Mouse (Mus musculus): ENCODE results near the gene Prdm11. TPM values are rescaled to one million over a fixed set of nuclear protein-coding genes. Genes with fewer than 3 reads are reported as not detected.

The Prdm11 gene
- polyA plus RNA-seq, 1 experiment from 2014 or later = 8.0 TPM

DNA sequence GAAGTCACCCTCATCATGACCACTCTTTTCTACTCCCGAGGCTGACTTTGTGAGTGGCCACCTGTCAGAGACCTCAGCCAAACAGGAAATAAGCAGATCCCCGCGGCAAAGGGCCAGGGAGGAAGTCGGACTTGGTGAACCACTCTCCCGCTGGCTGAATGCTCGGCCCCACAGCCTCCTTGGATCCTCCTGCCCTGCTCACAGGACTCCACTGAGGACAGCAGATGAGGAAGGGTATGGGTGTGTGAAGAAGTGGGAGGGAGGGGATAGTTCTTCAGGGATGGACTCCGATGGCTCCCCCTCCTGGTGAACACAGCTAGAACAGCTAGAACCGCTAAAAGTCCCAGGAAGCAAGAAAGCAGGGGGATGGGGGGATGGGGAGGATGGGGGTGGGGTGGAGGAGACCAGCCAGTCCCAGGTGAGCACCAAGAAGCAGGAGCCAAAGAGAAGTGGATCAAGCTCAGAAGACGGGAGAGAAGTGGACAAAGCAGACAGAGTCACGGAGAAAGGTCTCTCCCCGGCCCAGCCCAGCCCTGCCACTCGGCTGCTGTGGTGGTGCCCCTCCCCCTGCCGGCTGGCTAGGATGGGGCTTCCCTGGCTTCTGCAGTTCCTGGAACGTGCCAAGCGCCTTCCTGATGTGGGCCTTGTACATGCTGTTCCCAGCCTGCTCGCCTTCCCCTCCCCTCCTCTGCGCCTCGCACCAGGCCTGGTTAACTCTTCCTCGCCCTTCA is 57.9 kb downstream of the Prdm11 start:
- H3K27me3 ChIP-seq (replicated peaks) = no peaks in the 10 kb centered on the region
- ATAC-seq = peak; percentile 93
- H3K4me2 ChIP-seq (replicated peaks) = peak overlapping the region; percentile 35
- peaks cover 17% of the 10 kb centered on the region for H3K4me1 ChIP-seq (replicated peaks)
- WGBS = 16% methylated on average over 18 of the region's 19 CpGs
- peak overlapping the region; percentile 7 for H3K4me3 ChIP-seq (replicated peaks)
- 0 out of 2 replicates have a peak overlapping the region, but pooled peaks have one; percentile 18 for H3K9ac ChIP-seq
- peak overlapping the region; percentile 77 for H3K27ac ChIP-seq
- peaks cover 33% of the 10 kb centered on the region for H3K36me3 ChIP-seq
- no peaks in the 10 kb centered on the region for H3K9me3 ChIP-seq

DNA sequence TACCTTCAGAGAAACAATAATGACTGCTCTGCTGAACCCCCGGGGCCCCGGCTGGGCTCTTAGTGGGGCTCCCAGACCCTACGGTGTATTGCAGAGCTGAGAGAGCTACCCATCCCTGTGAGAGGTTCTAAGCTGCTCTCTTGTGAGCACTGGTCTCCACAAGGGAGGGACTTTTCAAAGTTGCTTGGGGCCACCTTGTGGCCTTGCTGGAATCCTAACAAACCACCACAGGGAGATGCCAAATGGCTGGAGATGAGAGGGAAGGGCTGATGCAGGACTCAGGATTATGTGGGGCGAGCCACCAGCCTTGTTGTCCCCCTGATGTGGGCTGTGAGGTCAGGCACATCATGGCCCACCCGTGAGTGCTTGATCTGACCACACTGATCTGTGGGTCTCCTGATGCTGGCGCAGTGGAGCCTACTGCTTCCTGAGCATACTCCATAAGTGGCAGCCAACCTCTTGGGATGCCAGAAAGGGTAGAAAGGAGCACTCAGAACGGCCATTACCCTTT is 58.8 kb downstream of the Prdm11 start:
- no peak for ATAC-seq
- peak overlapping the region; percentile 77 for H3K27ac ChIP-seq
- H3K36me3 ChIP-seq = peaks cover 26% of the 10 kb centered on the region
- 85% methylated on average over 7 of the region's 7 CpGs for WGBS
- no peak overlapping the region for H3K4me3 ChIP-seq (replicated peaks)
- peaks cover 17% of the 10 kb centered on the region for H3K4me1 ChIP-seq (replicated peaks)
- no peak overlapping the region for H3K9ac ChIP-seq
- H3K27me3 ChIP-seq (replicated peaks) = no peaks in the 10 kb centered on the region
- H3K4me2 ChIP-seq (replicated peaks) = no peak overlapping the region
- H3K9me3 ChIP-seq = no peaks in the 10 kb centered on the region

- H3K9me3 ChIP-seq = no peaks in the 10 kb centered on the region
- H3K27me3 ChIP-seq (replicated peaks) = no peaks in the 10 kb centered on the region
- WGBS = 47% methylated on average over 7 of the region's 7 CpGs
- peaks cover 16% of the 10 kb centered on the region for H3K36me3 ChIP-seq
- H3K4me3 ChIP-seq (replicated peaks) = no peak overlapping the region
- no peak overlapping the region for H3K4me2 ChIP-seq (replicated peaks)
- ATAC-seq = no peak
- H3K4me1 ChIP-seq (replicated peaks) = peaks cover 17% of the 10 kb centered on the region
- H3K27ac ChIP-seq = no peak overlapping the region
- no peak overlapping the region for H3K9ac ChIP-seq
These were observed 60.4 kb downstream of the Prdm11 start for GRCm38 (mm10) chr2:92985600-92985999.

DNA sequence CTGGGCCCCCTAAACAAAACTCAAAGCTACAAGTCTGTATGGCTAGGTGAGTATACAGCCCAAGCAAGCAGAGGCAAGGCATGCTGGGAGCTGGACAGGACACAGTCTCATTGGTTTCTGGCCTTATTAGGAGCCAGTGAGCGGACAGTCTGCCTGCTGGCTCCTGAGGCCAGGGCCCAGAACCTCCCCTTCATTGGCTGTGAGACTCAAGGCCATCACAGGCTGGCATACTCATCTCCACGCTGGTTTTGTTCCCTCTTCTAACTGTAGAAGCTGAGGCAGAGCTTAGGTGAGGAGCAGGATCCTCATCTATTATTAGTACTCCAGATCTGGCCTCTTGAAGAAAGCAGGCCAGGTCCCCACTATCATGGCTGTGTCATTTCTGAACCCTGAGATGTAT is 60.8 kb downstream of the Prdm11 start:
- H3K4me1 ChIP-seq (replicated peaks) = peaks cover 17% of the 10 kb centered on the region
- ATAC-seq = no peak
- H3K27me3 ChIP-seq (replicated peaks) = no peaks in the 10 kb centered on the region
- no peak overlapping the region for H3K9ac ChIP-seq
- WGBS = 76% methylated on average over 2 of the region's 2 CpGs
- no peak overlapping the region for H3K27ac ChIP-seq
- no peak overlapping the region for H3K4me3 ChIP-seq (replicated peaks)
- H3K36me3 ChIP-seq = peaks cover 20% of the 10 kb centered on the region
- no peak overlapping the region for H3K4me2 ChIP-seq (replicated peaks)
- no peaks in the 10 kb centered on the region for H3K9me3 ChIP-seq

- Histone ChIP-seq H3K27me3 (replicated peaks) (no peaks in the 10 kb centered on the region), H3K27ac (no peak overlapping the region), H3K36me3 (peaks cover 21% of the 10 kb centered on the region), H3K9ac (no peak overlapping the region), H3K4me3 (replicated peaks) (no peak overlapping the region), H3K4me1 (replicated peaks) (peaks cover 17% of the 10 kb centered on the region), H3K4me2 (replicated peaks) (no peak overlapping the region), H3K9me3 (no peaks in the 10 kb centered on the region)
- 81% methylated on average over 7 of the region's 7 CpGs for WGBS
- no peak for ATAC-seq
These were observed 61.5 kb downstream of the Prdm11 start for GRCm38 (mm10) chr2:92984321-92985108.

GRCm38 (mm10) chr2:92983273-92983620 is 62.7 kb downstream of the Prdm11 start:
- Histone ChIP-seq H3K9ac (no peak overlapping the region), H3K4me1 (replicated peaks) (peaks cover 8% of the 10 kb centered on the region), H3K27me3 (replicated peaks) (no peaks in the 10 kb centered on the region), H3K9me3 (no peaks in the 10 kb centered on the region), H3K4me3 (replicated peaks) (no peak overlapping the region), H3K4me2 (replicated peaks) (no peak overlapping the region), H3K36me3 (peaks cover 23% of the 10 kb centered on the region), H3K27ac (no peak overlapping the region)
- ATAC-seq = no peak
- 80% methylated on average over 4 of the region's 4 CpGs for WGBS

DNA sequence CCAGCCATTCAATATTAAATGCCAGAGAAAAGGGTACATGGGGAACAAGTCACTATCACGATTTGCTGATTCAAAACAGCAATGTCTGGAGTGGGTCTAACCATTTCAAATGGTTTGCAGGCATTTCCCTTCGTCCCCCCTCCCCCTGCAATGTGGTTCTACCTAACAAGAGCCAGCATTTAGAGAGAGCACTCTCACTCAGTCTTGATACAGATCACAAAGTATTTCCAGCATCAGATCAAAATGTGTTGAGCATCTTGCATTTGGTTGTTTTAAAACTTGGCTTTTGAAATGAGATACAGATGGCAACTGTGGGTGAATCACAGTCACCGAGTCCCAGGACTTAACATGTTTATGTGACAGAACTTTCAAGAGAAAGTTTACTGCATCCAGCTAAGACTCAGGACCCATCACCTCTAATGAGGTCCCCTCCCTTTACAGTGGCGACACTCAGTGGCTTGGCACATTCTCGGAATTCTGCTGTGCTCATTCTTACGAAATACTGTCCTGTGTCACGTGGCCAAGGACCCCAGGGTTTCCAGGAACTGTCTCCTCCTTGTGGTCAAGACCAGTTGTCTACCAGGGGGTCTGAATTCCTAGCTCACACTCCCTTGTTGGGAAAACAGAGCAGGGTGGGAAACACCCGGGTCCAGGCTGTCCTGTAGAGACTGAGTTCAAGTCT is 63.2 kb downstream of the Prdm11 start:
- ATAC-seq = no peak
- no peaks in the 10 kb centered on the region for H3K9me3 ChIP-seq
- H3K4me1 ChIP-seq (replicated peaks) = peaks cover 4% of the 10 kb centered on the region
- H3K27me3 ChIP-seq (replicated peaks) = no peaks in the 10 kb centered on the region
- H3K36me3 ChIP-seq = peaks cover 23% of the 10 kb centered on the region
- no peak overlapping the region for H3K27ac ChIP-seq
- H3K9ac ChIP-seq = no peak overlapping the region
- H3K4me3 ChIP-seq (replicated peaks) = no peak overlapping the region
- 64% methylated on average over 8 of the region's 8 CpGs for WGBS
- H3K4me2 ChIP-seq (replicated peaks) = no peak overlapping the region

DNA sequence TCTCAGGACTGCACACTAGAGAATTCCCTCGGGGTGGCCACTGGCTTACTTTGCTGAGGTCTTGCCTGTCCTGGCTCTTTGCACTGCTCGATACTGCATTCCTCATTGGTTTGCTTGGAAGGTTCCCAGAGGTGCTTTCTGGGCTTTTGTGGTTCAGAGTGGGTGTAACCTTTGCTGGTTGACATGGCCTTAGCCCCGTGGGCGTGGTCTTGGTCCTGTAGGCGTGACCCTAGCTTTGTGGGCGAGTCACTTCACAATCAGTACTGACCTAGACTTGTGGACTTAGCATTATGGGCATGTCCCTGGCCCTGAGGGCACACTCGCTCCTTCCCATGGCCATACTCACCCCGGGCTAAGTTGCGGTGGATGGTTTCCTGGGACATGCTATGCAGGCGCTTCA is 65.8 kb downstream of the Prdm11 start:
- WGBS = 86% methylated on average over 10 of the region's 10 CpGs
- peak; percentile 49; the same call in 1 of the 2 replicates for ATAC-seq

GRCm38 (mm10) chr2:92975031-92975790 is 70.8 kb downstream of the Prdm11 start:
- no peak overlapping the region for H3K4me3 ChIP-seq (replicated peaks)
- no peaks in the 10 kb centered on the region for H3K4me1 ChIP-seq (replicated peaks)
- 82% methylated on average over 14 of the region's 14 CpGs for WGBS
- peaks cover 46% of the 10 kb centered on the region for H3K36me3 ChIP-seq
- no peaks in the 10 kb centered on the region for H3K27me3 ChIP-seq (replicated peaks)
- H3K4me2 ChIP-seq (replicated peaks) = no peak overlapping the region
- H3K27ac ChIP-seq = no peak overlapping the region
- ATAC-seq = 0 out of 2 replicates have a peak, but pooled peaks have one; percentile 36
- no peak overlapping the region for H3K9ac ChIP-seq
- 0 out of 2 replicates have a peak, but pooled peaks cover 2% of the 10 kb centered on the region for H3K9me3 ChIP-seq

More for the DNA sequence above, 65.8 kb downstream of the Prdm11 start:
- Histone ChIP-seq H3K9me3 (0 out of 2 replicates have a peak, but pooled peaks cover 2% of the 10 kb centered on the region), H3K9ac (no peak overlapping the region), H3K4me1 (replicated peaks) (no peaks in the 10 kb centered on the region), H3K27me3 (replicated peaks) (no peaks in the 10 kb centered on the region), H3K36me3 (peaks cover 18% of the 10 kb centered on the region; the same call in 1 of the 2 replicates), H3K4me2 (replicated peaks) (no peak overlapping the region), H3K4me3 (replicated peaks) (no peak overlapping the region), H3K27ac (no peak overlapping the region)

GRCm38 (mm10) chr2:92973646-92974045 is 72.3 kb downstream of the Prdm11 start:
- no peak overlapping the region for H3K27ac ChIP-seq
- no peak for ATAC-seq
- H3K4me2 ChIP-seq (replicated peaks) = no peak overlapping the region
- H3K4me1 ChIP-seq (replicated peaks) = no peaks in the 10 kb centered on the region
- no peak overlapping the region for H3K9ac ChIP-seq
- H3K4me3 ChIP-seq (replicated peaks) = no peak overlapping the region
- peaks cover 38% of the 10 kb centered on the region for H3K36me3 ChIP-seq
- 0 out of 2 replicates have a peak, but pooled peaks cover 2% of the 10 kb centered on the region for H3K9me3 ChIP-seq
- H3K27me3 ChIP-seq (replicated peaks) = no peaks in the 10 kb centered on the region
- 96% methylated on average over 20 of the region's 20 CpGs for WGBS

GRCm38 (mm10) chr2:92972071-92972470 is 73.9 kb downstream of the Prdm11 start:
- no peak overlapping the region for H3K27ac ChIP-seq
- peaks cover 10% of the 10 kb centered on the region for H3K4me1 ChIP-seq (replicated peaks)
- H3K4me3 ChIP-seq (replicated peaks) = no peak overlapping the region
- no peak for ATAC-seq
- no peaks in the 10 kb centered on the region for H3K27me3 ChIP-seq (replicated peaks)
- peaks cover 38% of the 10 kb centered on the region for H3K36me3 ChIP-seq
- no peak overlapping the region for H3K9ac ChIP-seq
- no peak overlapping the region for H3K4me2 ChIP-seq (replicated peaks)
- 92% methylated on average over 17 of the region's 17 CpGs for WGBS
- 0 out of 2 replicates have a peak, but pooled peaks cover 2% of the 10 kb centered on the region for H3K9me3 ChIP-seq

All from intestine, embryonic 15.5 days (tissue).